Mouse (Mus musculus) G1E (cell line): ENCODE data around the gene Rpl27. TPM values are rescaled to one million over a fixed set of nuclear protein-coding genes. Genes with fewer than 3 reads are reported as not detected.

Experiments used
- ATAC-seq: 2 replicates; pipeline ENCODE4 v1.8.0; 2016; ENCODE audit warnings: mild to moderate bottlenecking; ENCODE audit not compliant: insufficient number of reproducible peaks, poor library complexity, low FRiP score, severe bottlenecking; ENCODE audit errors: extremely low read depth
- DNase-seq: peaks from one replicate; pipeline ENCODE4 v3.0.0; 2012; ENCODE audit warnings: low spot score
- H3K27me3 ChIP-seq: 2 replicates; pipeline ENCODE4 v1.6.1; 2012; ENCODE audit warnings: mild to moderate bottlenecking, low read length, inconsistent platforms; ENCODE audit not compliant: insufficient read depth
- H3K36me3 ChIP-seq: replicated peaks from 2 replicates; pipeline ENCODE3; 2012; ENCODE audit warnings: mild to moderate bottlenecking, inconsistent platforms
- H3K4me1 ChIP-seq: 2 replicates; pipeline ENCODE4 v1.6.1; 2012; ENCODE audit warnings: low read depth, low read length, inconsistent platforms, mixed read lengths; ENCODE audit not compliant: insufficient read depth
- H3K4me3 ChIP-seq: 2 replicates; pipeline ENCODE4 v1.5.1; 2012; ENCODE audit warnings: low read depth, mild to moderate bottlenecking, inconsistent platforms, low read length, moderate library complexity, mixed read lengths
- H3K9me3 ChIP-seq: replicated peaks from 2 replicates; pipeline ENCODE4 v1.6.1; 2012; ENCODE audit warnings: inconsistent platforms
- CTCF ChIP-seq: IDR thresholded peaks from 2 replicates; pipeline ENCODE4 v1.5.1; 2012; ENCODE audit warnings: low read depth, low read length, inconsistent platforms, mixed read lengths
- GATA1 ChIP-seq: IDR thresholded peaks from 2 replicates; pipeline ENCODE4 v1.6.1; 2012; ENCODE audit warnings: borderline replicate concordance, low read length, inconsistent platforms, mixed read lengths
- GATA2 ChIP-seq: IDR thresholded peaks from 2 replicates; pipeline ENCODE4 v1.6.1; 2012; ENCODE audit warnings: low read depth, low read length, inconsistent platforms, borderline replicate concordance
- POLR2AphosphoS5 ChIP-seq: IDR thresholded peaks from 2 replicates; pipeline ENCODE4 v1.6.1; 2012; ENCODE audit warnings: low read depth, low read length, inconsistent platforms; ENCODE audit not compliant: insufficient replicate concordance
- TAL1 ChIP-seq: conservative IDR thresholded peaks from 2 replicates; pipeline ENCODE4 v1.6.1; 2012; ENCODE audit warnings: low read depth, low read length, inconsistent platforms, mixed read lengths
- polyA plus RNA-seq: library from polyadenylated mRNA; stranded (reverse); fragments of >175 nt; gene quantifications from 2 replicates; pipeline ENCODE4 v1.2.3, GENCODE M21; 2012
- total RNA-seq, 2 experiments: library from RNA; stranded (forward) in 1 of 2; stranded (reverse) in 1 of 2; fragments of 200-1000 nt in 1 of 2; fragments of >200 nt in 1 of 2; fragmentation: Nextera tagmentation in 1 of 2; gene quantifications; 2 replicates each; pipeline ENCODE4 v1.2.3; 2014 to 2017

Rpl27 gene
- total and polyA plus RNA-seq, 3 experiments = 787 to 2,225 (median 1,039) TPM

DNA sequence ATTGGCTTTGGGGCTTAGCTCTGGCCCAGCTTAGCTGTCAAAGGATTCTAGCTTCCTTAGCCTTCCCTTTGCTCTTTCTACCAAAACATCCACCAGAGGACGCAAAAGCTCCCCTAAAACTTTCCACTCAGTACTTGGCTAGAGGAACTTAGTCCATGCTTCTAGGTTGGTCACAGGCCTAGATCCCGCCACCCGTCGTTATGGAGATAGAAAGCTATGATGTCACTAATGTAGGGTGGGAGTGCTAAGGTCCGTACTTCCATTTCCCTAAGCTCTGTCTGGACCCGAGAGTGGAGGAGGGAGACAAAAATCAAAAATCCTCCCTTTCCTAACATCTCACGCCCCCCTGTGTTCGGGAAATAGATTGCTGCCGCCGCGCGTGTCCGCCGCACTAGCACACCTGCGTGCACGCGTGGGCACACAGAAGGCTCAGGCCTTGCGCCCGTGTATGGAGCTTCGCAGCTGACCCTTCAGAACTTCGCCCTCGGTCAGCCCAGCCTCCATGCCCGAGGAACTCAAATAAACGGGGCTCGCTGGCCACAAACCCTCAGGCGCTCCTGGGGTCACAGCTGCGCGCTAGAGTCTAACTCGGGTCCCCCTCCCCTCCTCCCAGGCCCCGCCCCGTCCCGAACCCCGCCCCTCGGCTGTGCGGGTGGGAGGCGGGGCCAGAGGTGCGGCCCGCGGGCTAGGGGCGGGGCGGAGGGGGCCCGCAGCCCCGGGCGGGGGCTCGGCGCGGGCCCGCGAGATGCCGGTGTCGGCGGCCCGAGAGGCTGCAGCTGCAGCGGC, 25.6 kb downstream of the Rpl27 start:
- H3K27me3 ChIP-seq = peaks cover 3% of the 10 kb centered on the region; the same call in 1 of the 2 replicates
- ATAC-seq (peak; percentile 12), DNase-seq (peak; percentile 79)
- H3K9me3 ChIP-seq = no peaks in the 10 kb centered on the region
- peaks cover 82% of the 10 kb centered on the region for H3K4me1 ChIP-seq
- H3K4me3 ChIP-seq = peak overlapping the region; percentile 84
- peaks cover 38% of the 10 kb centered on the region for H3K36me3 ChIP-seq
- TF ChIP-seq GATA1 (no peak), TAL1 (no peak), CTCF (peak; percentile 15; the same call in 1 of the 2 replicates), GATA2 (no peak), POLR2AphosphoS5 (no peak)

- ATAC-seq (no peak), DNase-seq (peak; percentile 51)
- TF ChIP-seq POLR2AphosphoS5 (no peak), GATA2 (no peak), CTCF (no peak), GATA1 (no peak), TAL1 (no peak)
- Histone ChIP-seq H3K36me3 (peaks cover 35% of the 10 kb centered on the region), H3K27me3 (peaks cover 3% of the 10 kb centered on the region; the same call in 1 of the 2 replicates), H3K4me1 (peaks cover 80% of the 10 kb centered on the region), H3K9me3 (no peaks in the 10 kb centered on the region), H3K4me3 (peak overlapping the region; percentile 84)
Measured at GRCm38 (mm10) chr11:101468263-101468688, 26.2 kb downstream of the Rpl27 start.

- Histone ChIP-seq H3K4me1 (peaks cover 76% of the 10 kb centered on the region), H3K27me3 (peaks cover 3% of the 10 kb centered on the region; the same call in 1 of the 2 replicates)
Measured at GRCm38 (mm10) chr11:101468731-101469130, 26.6 kb downstream of the Rpl27 start.

GRCm38 (mm10) chr11:101469155-101469554, 27.1 kb downstream of the Rpl27 start:
- Histone ChIP-seq H3K4me3 (peak overlapping the region; percentile 84; the same call in 1 of the 2 replicates), H3K27me3 (peaks cover 3% of the 10 kb centered on the region; the same call in 1 of the 2 replicates), H3K36me3 (peaks cover 31% of the 10 kb centered on the region), H3K9me3 (no peaks in the 10 kb centered on the region), H3K4me1 (peaks cover 74% of the 10 kb centered on the region)
- ATAC-seq (no peak), DNase-seq (no peak)
- TF ChIP-seq GATA1 (no peak), CTCF (no peak), POLR2AphosphoS5 (no peak), GATA2 (no peak), TAL1 (no peak)

More at GRCm38 (mm10) chr11:101468731-101469130, 26.6 kb downstream of the Rpl27 start:
- ATAC-seq (no peak), DNase-seq (no peak)
- no peaks in the 10 kb centered on the region for H3K9me3 ChIP-seq
- H3K36me3 ChIP-seq = peaks cover 34% of the 10 kb centered on the region
- no peak for TF ChIP-seq GATA1
- no peak for TF ChIP-seq POLR2AphosphoS5
- TF ChIP-seq TAL1 = no peak
- TF ChIP-seq CTCF = no peak
- no peak for TF ChIP-seq GATA2
- peak overlapping the region; percentile 84 for H3K4me3 ChIP-seq

DNA sequence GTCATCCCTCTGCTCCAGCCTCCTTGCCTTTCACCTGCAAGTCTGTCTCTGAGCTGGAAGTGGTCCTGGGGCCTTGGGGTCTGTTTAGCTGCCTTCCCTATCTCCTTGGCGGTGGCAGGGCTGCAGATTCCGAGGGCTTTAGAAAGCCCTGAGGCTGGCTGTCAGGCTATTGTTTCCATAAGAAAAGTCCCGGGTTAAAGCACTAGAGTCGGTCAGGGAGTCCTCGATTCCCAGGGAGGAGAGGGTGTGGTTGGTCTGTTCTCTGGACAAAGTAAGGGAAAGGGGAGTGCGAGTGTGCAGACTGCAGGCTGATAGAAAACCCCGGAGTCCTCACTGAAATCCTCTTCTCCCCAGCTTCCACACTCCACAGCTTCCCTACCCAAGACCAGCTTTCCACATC, 28.1 kb downstream of the Rpl27 start:
- H3K36me3 ChIP-seq = peaks cover 29% of the 10 kb centered on the region
- H3K9me3 ChIP-seq = no peaks in the 10 kb centered on the region
- peaks cover 3% of the 10 kb centered on the region; the same call in 1 of the 2 replicates for H3K27me3 ChIP-seq
- DNase-seq (no peak), ATAC-seq (no peak)
- no peak overlapping the region for H3K4me3 ChIP-seq
- TF ChIP-seq POLR2AphosphoS5 (no peak), CTCF (no peak), TAL1 (no peak), GATA2 (no peak), GATA1 (no peak)
- H3K4me1 ChIP-seq = peaks cover 67% of the 10 kb centered on the region

GRCm38 (mm10) chr11:101471926-101472325, 29.8 kb downstream of the Rpl27 start:
- Histone ChIP-seq H3K36me3 (peaks cover 29% of the 10 kb centered on the region), H3K27me3 (peaks cover 3% of the 10 kb centered on the region; the same call in 1 of the 2 replicates), H3K4me1 (peaks cover 55% of the 10 kb centered on the region), H3K4me3 (no peak overlapping the region), H3K9me3 (no peaks in the 10 kb centered on the region)
- TF ChIP-seq GATA2 (no peak), GATA1 (no peak), TAL1 (no peak), POLR2AphosphoS5 (no peak)
- no peak for ATAC-seq
- no peak for DNase-seq
